Mouse (Mus musculus) embryonic facial prominence, embryonic 15.5 days (tissue): Measurements from ENCODE around the gene Herc3. TPM values are rescaled to one million over a fixed set of nuclear protein-coding genes. Genes with fewer than 3 reads are reported as not detected.

Experiments used
- polyA plus RNA-seq: library from polyadenylated mRNA; unstranded; fragments of >200 nt; fragmentation: Nextera tagmentation; extraction: Ambion mirVana; gene quantifications from 2 replicates; pipeline ENCODE4 v1.2.1, GENCODE M21; 2015

Gene Herc3
- polyA plus RNA-seq, 1 experiment from 2014 or later = 7.3 TPM

Other genes with a start within 250 kb of the Herc3 start
- gene Abcg2, start 246.9 kb upstream of the Herc3 start, polyA plus RNA-seq = 53.1 and 56.4 TPM in 2 replicates
- gene Nap1l5, start 75.6 kb downstream of the Herc3 start, polyA plus RNA-seq = 4.8 and 4.9 TPM in 2 replicates
- 9.4 and 10.3 TPM in 2 replicates for gene Fam13a, start 193.1 kb downstream of the Herc3 start, polyA plus RNA-seq